Mouse (Mus musculus) MEL (cell line): ENCODE measurements around the gene Triml1.

ENCODE experiments used
- CHD2 ChIP-seq: IDR thresholded peaks from 2 replicates; pipeline ENCODE4 v1.6.1; 2011; ENCODE audit warnings: low read length, improper control_type of control experiment
- CTCF ChIP-seq, 3 experiments: IDR thresholded peaks in 2 of 3; conservative IDR thresholded peaks in 1 of 3; 2 replicates each; pipeline ENCODE4 v1.5.1; 2011 to 2012; ENCODE audit warnings: low read length in 3 of 3, low read depth in 2 of 3, mild to moderate bottlenecking in 2 of 3, improper control_type of control experiment in 1 of 3, inconsistent platforms in 1 of 3, mixed read lengths in 1 of 3, moderate library complexity in 1 of 3; ENCODE audit not compliant: control insufficient read depth in 1 of 3, insufficient read depth in 1 of 3, poor library complexity in 1 of 3, severe bottlenecking in 1 of 3
- JUND ChIP-seq: IDR thresholded peaks from 2 replicates; pipeline ENCODE4 v1.6.1; 2011; ENCODE audit warnings: low read depth, mild to moderate bottlenecking, improper control_type of control experiment, low read length
- MAFK ChIP-seq: IDR thresholded peaks from 2 replicates; pipeline ENCODE4 v1.6.1; 2011; ENCODE audit warnings: low read depth, mild to moderate bottlenecking, low read length, improper control_type of control experiment, borderline replicate concordance
- MAX ChIP-seq: IDR thresholded peaks from 2 replicates; pipeline ENCODE4 v1.6.1; 2011; ENCODE audit warnings: low read length, improper control_type of control experiment
- POLR2A ChIP-seq, 2 experiments: IDR thresholded peaks; 2 replicates each; pipeline ENCODE4 v1.6.1; 2011 to 2012; ENCODE audit warnings: low read length in 2 of 2, mild to moderate bottlenecking in 2 of 2, control low read depth in 1 of 2, improper control_type of control experiment in 1 of 2, low read depth in 1 of 2, moderate library complexity in 1 of 2; ENCODE audit not compliant: control insufficient read depth in 1 of 2, insufficient read depth in 1 of 2, poor library complexity in 1 of 2
- POLR2AphosphoS5 ChIP-seq: IDR thresholded peaks from 2 replicates; pipeline ENCODE4 v1.6.1; 2012; ENCODE audit warnings: low read depth, borderline replicate concordance, mild to moderate bottlenecking, inconsistent platforms, low read length, moderate library complexity, mixed read lengths
- SMC3 ChIP-seq: IDR thresholded peaks from 2 replicates; pipeline ENCODE4 v1.6.1; 2011; ENCODE audit warnings: low read depth, low read length, improper control_type of control experiment
- TAL1 ChIP-seq: IDR thresholded peaks from 2 replicates; pipeline ENCODE4 v1.6.1; 2012; ENCODE audit warnings: mild to moderate bottlenecking, inconsistent platforms, low read length, moderate library complexity, mixed read lengths
- USF2 ChIP-seq, 2 experiments: IDR thresholded peaks; 2 replicates each; pipeline ENCODE4 v1.6.1; 2011 to 2012; ENCODE audit warnings: improper control_type of control experiment in 2 of 2, low read length in 2 of 2, borderline replicate concordance in 1 of 2, inconsistent platforms in 1 of 2, low read depth in 1 of 2, mild to moderate bottlenecking in 1 of 2; ENCODE audit not compliant: insufficient read depth in 1 of 2
- ZC3H11A ChIP-seq: IDR thresholded peaks from 2 replicates; pipeline ENCODE4 v1.6.1; 2012; ENCODE audit warnings: low read depth, mild to moderate bottlenecking, inconsistent platforms, low read length, improper control_type of control experiment

- TF ChIP-seq MAX: no peak
- TF ChIP-seq CHD2: no peak
- no peak for TF ChIP-seq SMC3
- peak in 1 of 3 experiments; percentile 11; a peak in 1 of 6 replicates for TF ChIP-seq CTCF (IDR thresholded peaks at IDR 0.05 in 2 of 3, conservative IDR thresholded peaks at IDR 0.05 in 1 of 3; ENCODE audit: control insufficient read depth in 1 of 3, insufficient read depth in 1 of 3, low read depth in 2 of 3, low read length in 3 of 3, poor library complexity in 1 of 3, severe bottlenecking in 1 of 3)
- TF ChIP-seq POLR2A (IDR thresholded peaks at IDR 0.05; ENCODE audit: control insufficient read depth in 1 of 2, insufficient read depth in 1 of 2, low read depth in 1 of 2, low read length in 2 of 2, poor library complexity in 1 of 2): no peak
- TF ChIP-seq MAFK: no peak
- no peak for TF ChIP-seq USF2 (IDR thresholded peaks at IDR 0.05; ENCODE audit: borderline replicate concordance in 1 of 2, insufficient read depth in 1 of 2, low read depth in 1 of 2, low read length in 2 of 2)
- no peak for TF ChIP-seq ZC3H11A
- TF ChIP-seq TAL1: no peak
- TF ChIP-seq POLR2AphosphoS5: no peak
- no peak for TF ChIP-seq JUND
These were observed 8.0 kb upstream of the Triml1 start for GRCm38 (mm10) chr8:43149307-43149706.
